Mouse (Mus musculus) erythroblast, adult 5-6 weeks (primary cell): ENCODE measurements around the gene Mis18a. TPM values are rescaled to one million over a fixed set of nuclear protein-coding genes. Genes with fewer than 3 reads are reported as not detected.
A peak's percentile ranks its signal among the peaks of the same experiment; 100 is the strongest.

Source experiments
- ATAC-seq: replicated peaks from 2 replicates; pipeline ENCODE4 v1.8.0; 2016; ENCODE audit warnings: moderate number of reproducible peaks, mild to moderate bottlenecking, moderate TSS enrichment, inconsistent platforms; ENCODE audit not compliant: poor library complexity, low FRiP score, severe bottlenecking
- total RNA-seq, 2 experiments: library from RNA; stranded (forward) in 1 of 2; stranded (reverse) in 1 of 2; fragments of 150-400 nt in 1 of 2; fragments of 200-764, 138-1000 nt in 1 of 2; gene quantifications; 2 replicates each; pipeline versions ENCODE4 v1.2.3 to v1.2.4; 2015 to 2017; ENCODE audit warnings: low replicate concordance in 2 of 2

The Mis18a gene
- total RNA-seq, 2 experiments from 2014 or later, result 23.2 to 24.7 TPM

DNA sequence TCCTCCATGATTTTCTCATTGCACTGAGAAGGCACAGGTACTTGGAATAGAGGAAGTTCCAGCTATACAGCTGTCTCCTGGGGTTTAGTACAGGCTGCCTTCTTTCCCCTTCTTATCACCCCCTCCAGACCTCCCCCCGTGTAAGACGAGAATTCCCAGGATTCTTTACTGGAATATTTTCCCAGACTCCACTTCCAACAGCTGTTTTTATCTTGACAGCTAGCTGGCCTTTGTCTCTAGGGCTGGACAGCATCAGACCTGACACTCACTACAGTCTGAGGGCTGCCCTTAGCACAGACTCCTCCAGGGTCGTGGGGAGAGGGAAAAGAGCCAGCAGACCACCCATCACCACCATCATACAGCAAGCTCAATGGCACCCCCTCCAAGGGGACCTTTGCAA, 20.9 kb downstream of the Mis18a start:
- no peak for ATAC-seq

DNA sequence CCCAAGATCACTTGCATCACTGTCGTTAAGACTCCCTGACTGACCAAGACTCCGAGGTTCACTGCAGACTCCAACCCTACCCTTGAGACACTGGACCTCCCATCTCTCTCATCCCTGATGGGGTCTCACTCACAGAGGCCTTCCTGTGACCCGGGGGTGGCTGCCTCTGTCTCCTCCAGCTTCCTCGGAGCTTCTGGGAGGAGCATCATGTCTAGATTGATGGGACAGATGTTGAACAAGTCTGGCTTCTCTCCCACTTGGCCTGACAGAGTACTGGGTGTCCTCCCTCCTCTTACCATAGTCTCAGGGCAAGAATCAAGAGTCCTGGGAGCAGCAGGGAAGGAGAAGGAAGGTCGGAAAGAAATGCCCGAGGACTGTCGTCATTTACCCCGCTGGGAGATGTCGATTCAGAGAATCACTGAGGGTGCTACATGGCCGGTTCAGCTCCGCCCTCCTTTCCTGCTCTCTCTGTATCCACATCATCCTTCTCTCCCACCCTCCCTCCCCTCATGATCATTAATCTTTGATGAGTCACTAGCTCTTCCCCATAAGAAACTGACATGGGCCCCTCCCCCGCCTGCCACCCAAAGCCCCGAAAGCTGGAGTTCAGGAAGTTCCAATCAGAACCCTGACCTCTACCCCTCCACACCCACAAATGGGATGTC, 22.9 kb downstream of the Mis18a start:
- no peak for ATAC-seq

DNA sequence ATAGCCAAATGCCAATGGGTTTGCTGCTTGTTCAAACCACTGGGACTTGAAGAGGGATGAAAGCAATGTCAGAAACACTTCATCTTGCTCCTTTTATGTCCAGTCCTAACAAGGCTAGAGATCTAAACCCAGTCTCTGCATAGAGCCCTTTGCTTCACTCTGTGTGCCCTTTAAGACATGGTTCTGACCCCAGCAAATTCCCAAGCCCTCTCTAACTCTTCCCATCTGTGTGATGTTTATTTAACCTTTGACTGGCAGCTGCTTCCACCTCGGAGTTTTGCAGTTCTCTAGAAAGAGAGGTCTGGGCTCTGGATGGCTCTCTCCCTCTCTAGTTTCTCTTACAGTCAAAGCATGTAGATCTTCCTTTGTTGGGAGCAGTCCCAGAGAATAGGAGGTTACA, 23.6 kb downstream of the Mis18a start:
- ATAC-seq, result no peak

DNA sequence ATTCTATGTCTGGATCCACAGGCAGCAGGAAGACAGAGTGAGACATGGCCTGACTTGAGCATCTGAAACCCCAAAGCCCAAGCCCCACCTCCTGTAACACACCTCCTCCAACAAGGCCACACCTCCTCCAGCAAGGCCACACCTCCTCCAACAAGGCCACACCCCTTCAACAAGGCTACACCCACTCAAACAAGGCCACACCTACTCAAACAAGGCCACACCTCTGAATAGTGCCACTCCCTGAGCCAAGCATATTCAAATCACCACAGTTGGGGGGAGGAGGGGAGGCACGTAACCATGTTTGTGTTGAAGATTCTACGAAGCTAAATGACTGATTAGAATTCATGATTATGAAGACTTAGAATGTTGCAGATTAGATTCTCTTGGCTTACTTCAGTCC, 25.7 kb downstream of the Mis18a start:
- ATAC-seq, result no peak

DNA sequence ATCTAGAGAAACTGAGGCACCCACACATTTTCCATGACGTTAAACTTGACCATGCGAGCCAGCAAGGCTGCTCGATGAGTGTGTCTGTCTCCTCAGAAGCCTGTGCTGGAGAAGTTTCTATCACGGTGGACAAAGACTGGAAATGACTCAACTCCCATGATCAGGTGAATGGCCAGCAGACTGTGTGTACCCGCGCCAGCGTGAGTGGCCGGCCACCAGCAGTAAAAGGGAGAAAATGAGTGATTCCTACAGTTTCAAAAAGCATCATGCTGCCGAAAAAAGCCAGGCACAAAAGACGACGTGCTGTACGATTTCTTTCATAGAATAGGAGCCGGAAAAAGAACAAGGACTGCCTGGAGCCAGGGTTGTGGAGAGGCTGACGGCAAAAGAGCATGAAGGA, 27.8 kb downstream of the Mis18a start:
- no peak for ATAC-seq

DNA sequence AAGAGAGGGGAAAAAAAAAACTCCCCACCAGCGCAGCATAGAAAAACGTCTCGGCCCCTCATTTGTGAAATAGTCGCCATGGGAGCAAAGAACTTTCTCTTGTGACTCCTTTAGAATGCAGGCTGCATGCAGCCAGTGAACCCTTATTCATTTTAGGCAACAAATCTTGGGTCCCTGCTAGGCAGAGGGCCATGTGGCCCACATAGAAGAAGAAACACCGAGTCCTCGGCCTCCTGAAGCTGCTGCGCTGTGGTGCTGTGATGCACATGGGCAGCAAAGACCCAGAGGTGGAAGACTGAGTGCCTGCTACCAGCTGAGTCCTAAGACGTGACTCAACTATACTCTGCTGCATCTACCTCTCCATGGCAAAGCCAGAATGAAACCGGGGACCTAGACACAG, 30.9 kb downstream of the Mis18a start:
- ATAC-seq, result no peak

DNA sequence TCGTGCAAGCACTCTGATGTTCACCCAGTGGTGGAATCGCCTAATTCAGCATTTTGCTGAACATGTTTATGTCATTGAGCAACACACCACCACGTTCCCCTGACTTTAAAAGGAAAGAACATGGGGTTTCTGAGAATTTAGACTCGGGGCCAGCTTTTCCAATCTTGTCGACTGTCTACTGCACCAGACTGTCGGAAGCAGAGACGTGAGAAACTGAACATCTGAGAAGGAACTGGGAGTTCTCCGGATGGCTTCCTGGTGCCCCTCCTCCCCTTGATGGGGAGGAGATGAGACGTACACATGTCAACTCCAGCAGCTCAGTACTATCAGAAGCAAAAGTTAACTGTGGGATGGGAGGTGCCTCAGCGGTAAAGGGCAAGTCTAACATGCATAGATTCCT, 32.1 kb downstream of the Mis18a start:
- ATAC-seq, result no peak

DNA sequence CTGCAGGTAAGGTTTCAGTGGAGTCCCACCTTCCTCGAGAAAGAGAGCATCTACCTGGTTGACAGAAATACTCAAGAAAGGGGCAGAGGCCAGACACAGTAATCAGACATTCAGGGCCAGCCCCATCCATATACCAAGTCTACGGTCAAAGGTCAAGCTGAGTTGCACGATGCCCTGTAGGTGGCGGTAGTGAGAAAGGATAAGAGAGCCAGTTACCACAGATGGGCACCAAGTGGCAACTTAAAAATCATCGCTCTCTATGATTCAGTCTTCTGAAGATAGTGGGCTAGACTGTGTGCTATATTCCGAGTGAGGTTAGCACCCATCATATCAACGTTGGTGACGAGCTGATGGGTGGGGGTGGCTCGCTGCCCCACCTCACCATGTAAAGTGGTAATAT, 32.5 kb downstream of the Mis18a start:
- ATAC-seq, result peak; percentile 80

DNA sequence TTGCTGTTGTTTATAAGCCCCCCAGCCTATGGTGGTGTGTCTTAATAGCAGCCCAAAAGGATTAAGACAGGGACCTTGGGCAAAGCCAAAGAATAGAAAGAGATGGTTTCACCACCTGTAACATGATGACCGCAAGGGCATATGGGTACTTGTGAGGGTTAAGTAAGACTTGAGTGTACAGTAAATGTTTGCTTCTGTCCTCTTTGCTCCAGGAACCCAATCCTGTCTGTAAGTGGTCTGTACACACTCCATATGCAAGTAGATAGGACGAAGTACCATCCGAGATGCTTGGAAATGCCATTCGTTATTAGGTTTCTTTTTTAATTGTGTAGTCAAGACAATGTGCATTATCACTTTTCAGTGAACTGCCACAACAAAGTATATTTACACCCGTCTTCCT, 33.6 kb downstream of the Mis18a start:
- no peak for ATAC-seq

DNA sequence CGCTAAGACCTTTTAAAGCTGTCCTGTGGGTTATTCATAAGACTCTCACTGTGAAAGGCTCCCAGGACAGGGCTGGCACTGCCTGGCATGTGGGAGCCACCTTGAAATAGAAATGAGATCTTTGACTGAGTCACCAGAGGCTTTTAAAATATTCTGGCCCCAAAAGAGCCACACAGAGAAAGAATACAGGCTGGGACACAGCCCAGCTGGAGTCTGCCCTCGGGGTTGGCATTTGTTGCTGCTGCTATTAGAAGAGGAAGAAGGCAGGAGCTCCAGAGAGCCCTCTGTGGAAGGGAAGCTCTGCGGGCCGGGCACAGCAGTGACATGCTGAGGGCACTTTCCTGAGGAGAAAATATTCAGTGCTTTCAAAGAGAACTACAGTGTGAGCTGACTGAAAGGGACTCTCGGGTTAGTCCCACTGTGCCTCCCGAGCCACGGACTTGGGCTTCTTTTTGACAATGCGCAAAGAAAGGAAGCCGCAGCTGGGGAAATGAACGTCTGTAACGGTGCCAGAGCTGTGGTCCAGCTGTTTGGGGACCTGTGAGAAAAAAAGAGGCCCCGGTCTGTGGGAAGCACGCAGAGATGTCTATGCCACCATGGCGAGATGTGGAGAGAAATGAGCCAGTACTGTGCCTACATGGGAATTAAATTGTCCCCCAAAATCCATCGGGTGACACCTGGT, 34.4 kb downstream of the Mis18a start:
- ATAC-seq, result no peak

DNA sequence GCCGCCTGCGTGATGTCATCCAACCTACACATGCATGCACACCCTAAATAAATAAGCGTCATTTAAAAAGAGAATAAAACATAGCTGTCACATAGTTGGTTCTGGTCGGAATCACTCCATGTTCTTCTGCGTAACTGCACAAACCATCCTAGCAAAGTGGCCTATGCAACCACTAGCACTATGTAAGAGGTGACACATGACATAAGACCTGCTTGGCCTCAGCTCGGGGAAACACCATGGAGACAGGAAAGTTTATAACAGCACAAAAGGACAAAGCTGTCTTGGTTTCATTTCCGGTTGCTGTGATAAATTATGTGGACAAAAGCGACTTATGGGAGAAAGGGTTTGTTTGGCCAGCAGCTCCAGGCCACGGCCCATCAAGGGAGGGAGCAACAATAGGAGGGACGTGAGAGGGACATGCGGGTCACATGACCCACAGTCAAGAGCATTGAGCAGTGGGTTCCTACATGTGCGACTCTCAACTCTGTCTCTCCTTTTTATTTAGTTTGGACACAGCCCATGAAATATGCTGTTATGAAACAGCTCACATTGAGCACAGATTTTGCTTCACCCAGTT, 39.4 kb downstream of the Mis18a start:
- ATAC-seq, result no peak

DNA sequence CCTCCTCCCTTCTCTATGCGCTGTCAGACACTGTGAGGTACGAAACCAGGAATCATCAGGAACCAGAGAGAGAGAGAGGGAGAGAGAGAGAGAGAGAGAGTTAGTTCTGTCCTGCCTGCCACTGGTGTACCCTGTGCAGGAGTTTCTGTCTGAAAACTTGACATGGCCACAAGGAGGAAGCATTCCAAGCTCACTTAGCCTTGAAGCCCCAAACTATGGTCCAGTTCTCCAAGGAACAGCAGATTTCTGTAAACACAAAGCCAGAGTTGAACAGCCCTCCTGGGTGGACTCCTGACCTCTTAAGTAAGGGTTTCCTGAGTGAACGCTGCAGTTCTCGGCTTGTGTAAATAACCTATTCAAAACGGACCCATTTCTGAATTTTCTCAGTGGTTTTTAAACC, 40.2 kb downstream of the Mis18a start:
- no peak for ATAC-seq

DNA sequence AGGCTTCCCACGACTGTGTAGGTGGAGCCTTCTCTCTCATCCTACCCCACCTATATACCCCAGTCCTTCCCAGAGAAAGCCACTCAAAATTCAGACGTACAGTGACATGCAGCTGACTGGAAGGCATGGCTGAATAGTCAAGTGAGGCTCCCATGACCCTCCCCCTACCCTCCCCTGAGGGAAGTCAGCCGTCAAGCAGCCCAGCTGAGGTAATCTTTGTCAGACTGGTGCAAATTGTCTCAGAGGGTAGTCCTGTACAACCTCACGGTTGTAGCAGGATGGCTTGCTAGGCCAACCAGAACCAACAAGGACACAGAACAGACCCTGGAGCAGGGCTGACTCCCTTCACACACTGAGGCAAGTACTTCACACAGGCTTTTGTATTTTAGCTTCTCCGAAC, 43.1 kb downstream of the Mis18a start:
- ATAC-seq, result no peak

DNA sequence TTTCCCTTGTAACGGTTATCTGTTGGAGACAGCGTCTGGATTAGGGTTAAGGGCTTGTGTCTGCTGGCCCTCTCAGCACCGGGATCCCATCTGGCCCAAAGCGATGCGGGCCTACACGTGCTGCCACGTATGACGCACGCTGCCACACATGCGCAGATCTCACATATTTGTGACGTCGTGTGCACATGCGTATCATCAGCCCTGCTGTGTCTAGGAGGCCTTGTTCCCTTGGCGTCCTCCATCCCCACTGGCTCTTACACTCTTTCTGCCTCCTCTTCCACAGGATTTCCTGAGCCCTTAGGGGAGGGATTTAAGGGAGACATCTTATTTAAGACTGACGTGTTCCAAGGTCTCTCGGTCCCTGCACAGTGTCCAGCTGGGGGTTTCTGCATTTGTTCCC, 47.2 kb downstream of the Mis18a start:
- ATAC-seq, result no peak

DNA sequence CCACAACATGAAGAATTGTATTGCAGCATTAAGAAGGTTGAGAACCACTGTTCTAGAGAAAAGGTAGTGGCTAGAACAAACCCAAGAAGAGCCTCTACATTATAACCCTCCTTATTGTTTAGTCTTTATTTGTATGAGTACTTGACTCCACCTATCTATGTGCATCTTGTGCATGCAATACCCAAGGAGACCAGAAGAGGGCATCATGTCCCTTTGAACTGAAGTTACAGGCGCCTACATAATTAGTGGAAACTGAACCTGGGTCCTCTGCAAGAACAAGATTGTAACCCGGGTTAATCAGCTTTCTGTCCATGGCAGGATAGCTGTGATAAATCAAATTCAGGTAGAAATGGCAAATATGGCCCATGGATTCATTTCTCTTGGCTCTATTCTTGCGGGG, 48.4 kb downstream of the Mis18a start:
- ATAC-seq, result no peak

DNA sequence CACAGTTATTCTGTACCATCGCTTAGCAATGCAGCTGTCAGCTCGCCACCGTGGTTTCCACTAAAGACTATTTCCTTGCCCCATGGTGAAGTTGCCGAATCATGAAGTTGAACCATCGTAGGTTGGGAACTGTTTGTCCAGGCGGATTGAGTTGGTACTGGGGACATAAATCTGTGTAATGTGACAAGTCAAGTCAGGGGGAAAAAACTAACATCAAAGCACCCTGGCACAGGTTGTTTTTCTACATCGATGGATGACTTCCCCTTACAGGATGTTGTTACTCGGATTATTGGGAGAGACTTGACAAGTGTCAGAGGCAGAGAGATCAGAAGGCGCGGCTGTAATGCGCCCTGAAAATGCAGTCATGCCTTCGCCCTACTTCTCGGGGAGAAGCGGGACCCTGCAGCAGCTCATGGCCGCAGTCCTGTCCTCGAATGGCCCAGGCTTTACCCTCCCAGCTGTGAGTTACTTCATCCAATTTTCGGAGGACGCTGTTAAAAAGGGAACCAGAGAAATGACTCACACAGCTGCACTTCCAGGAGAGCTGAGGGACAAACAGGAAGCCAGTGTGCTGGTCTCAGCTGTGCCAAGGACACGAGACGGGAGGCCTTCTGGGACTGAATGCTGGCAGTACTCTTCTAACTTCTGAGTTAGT, 50.2 kb downstream of the Mis18a start:
- ATAC-seq, result no peak

DNA sequence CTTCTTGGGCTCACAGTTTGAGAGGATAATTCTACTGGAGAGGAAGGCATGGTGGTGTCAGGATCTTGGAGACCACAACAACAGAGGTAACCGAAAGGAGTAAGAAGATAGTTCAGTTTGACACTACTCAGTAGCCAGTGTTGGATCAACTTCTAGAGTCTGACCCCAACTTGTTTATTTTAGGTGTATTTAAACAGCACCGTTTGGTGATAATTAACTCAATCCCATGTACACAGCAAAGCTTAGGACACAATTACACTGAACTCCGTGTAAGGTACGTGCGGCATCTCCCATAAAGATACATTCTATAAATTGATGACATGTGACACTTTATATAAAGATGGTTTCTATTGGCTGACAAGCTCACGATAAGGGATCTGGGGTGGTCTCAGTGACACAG, 52.6 kb downstream of the Mis18a start:
- ATAC-seq, result no peak

DNA sequence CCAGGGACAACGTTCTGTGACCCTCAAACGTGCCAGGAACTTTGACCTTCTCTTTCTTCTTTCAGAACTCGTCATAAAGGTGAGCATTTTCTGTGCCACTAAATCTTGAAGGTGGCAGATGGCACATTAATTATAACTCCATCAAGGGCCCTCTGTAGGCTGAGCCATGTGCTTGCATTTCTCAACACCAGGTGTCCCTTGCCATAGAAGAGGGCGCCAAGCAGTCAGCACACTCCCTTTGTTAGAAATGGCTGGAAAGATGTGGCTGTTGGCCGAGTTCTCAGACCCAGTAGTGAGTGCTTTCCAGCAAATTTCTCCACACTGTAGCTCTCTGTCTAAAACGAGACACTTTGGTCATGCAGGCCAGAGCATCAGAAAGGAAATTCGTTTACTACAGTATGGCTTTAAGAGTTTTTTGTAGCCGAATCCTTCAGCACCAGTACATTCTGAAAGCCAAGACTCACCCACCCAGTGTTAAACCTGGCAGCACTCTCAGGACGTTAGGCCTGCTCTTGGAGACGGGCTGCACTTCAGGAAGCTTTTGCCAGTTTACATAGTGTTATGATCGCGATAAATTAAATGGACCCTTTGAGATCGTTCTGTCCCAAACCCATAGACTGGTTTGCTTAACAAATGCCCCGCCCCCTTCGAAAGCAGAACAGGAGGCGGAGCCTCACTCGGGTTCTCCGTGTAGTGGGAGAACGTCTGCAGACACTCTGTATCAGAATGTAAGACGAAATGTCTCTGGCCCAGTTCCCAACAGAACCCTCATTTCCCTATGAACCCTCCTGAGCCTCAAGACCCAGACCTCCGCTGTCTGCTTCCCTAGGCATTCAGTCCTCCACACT, 53.5 kb downstream of the Mis18a start:
- no peak for ATAC-seq
